Mouse (Mus musculus): ENCODE data around the gene Folr1. TPM values are rescaled to one million over a fixed set of nuclear protein-coding genes. Genes with fewer than 3 reads are reported as not detected.

Gene Folr1
- 19.3 and 28.8 TPM in 2 replicates for total RNA-seq (2014; rRNA removed)
- 78.5 and 93.8 TPM in 2 replicates for polyA plus RNA-seq (2015; fragmentation: Nextera tagmentation; extraction: Ambion mirVana)

GRCm38 (mm10) chr7:101870629-101871028, at the start of gene Folr1:
Gene Folr1, minus strand, starts transcription at chr7:101870788.
- Histone ChIP-seq H3K4me2 (ENCODE audit: low read depth, low read length) (no peak within 1 kb of the TSS), H3K36me3 (ENCODE audit: insufficient read depth, low read length) (no peaks in the 10 kb centered on the region), H3K27me3 (ENCODE audit: insufficient read depth, low read length) (no peaks in the 10 kb centered on the region), H3K27ac (no peak within 1 kb of the TSS), H3K9me3 (ENCODE audit: low read length) (no peaks in the 10 kb centered on the region), H3K4me1 (ENCODE audit: insufficient read depth, low read length) (no peaks in the 10 kb centered on the region), H3K4me3 (ENCODE audit: low read length) (no peak within 1 kb of the TSS), H3K9ac (replicated peaks; ENCODE audit: low read length) (no peak within 1 kb of the TSS)
- TF ChIP-seq CTCF (IDR thresholded peaks at IDR 0.05; ENCODE audit: low read depth), result no peak
- WGBS, result 68% methylated on average over 2 of the region's 2 CpGs
- DNase-seq (ENCODE audit: low spot score), result no peak
- ATAC-seq, result no peak

DNA sequence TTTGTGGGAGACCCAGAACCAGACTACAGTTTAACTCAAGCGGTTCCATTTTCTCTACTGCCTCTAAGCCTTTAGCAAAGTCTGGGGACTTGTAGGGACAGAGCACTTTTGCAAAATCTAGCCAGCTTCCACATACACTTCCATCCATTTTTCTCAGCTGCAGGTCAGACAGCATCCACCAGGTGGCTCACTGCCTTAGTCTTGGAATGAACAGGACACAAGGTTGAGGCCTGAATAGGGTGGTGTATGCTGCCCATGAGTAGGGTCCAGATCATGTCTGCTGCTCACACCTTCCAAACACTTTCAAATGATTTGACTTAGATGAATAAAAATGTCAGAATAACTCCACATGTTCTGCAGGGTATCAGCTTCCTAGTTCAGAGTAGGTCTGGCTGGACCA, 47.5 kb upstream of the Folr1 start:
- H3K27me3 ChIP-seq (ENCODE audit: insufficient read depth, low read length), result no peaks in the 10 kb centered on the region
- DNase-seq (ENCODE audit: low spot score), result peak; percentile 80
- no peak overlapping the region for H3K9ac ChIP-seq (replicated peaks; ENCODE audit: low read length)
- no peak overlapping the region for H3K27ac ChIP-seq
- H3K4me3 ChIP-seq (ENCODE audit: low read length), result no peak overlapping the region
- H3K4me2 ChIP-seq (ENCODE audit: low read depth, low read length), result no peak overlapping the region
- 31% methylated on average over 1 of the region's 1 CpGs for WGBS
- peak; percentile 82 for ATAC-seq
- H3K36me3 ChIP-seq (ENCODE audit: insufficient read depth, low read length), result peaks cover 4% of the 10 kb centered on the region
- peak; percentile 92 for TF ChIP-seq CTCF (IDR thresholded peaks at IDR 0.05; ENCODE audit: low read depth)
- no peaks in the 10 kb centered on the region for H3K4me1 ChIP-seq (ENCODE audit: insufficient read depth, low read length)
- no peaks in the 10 kb centered on the region for H3K9me3 ChIP-seq (ENCODE audit: low read length)

DNA sequence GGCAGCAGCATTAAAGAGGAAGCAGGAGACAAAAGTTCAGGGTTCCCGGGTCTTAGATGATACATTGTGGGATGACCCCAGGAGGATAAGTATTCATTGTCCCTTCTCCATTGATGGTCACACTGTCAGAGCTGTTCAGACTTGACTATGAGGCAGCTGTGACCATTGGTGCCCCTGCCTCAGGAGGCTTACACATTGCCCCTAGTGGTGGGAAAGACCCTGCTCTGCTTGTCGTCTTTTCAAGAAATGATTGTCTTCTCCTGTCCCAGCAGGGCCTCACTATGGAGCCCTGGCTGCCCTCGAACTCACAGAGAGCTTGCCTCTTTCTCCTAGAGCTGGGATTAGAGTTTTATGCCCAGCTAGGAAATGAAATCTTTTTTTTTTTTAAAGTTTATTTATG, 41.4 kb upstream of the Folr1 start:
- H3K9me3 ChIP-seq (ENCODE audit: low read length), result no peaks in the 10 kb centered on the region

GRCm38 (mm10) chr7:101910138-101910537, 39.5 kb upstream of the Folr1 start:
- Histone ChIP-seq H3K36me3 (ENCODE audit: insufficient read depth, low read length) (peaks cover 27% of the 10 kb centered on the region), H3K4me1 (ENCODE audit: insufficient read depth, low read length) (no peaks in the 10 kb centered on the region; the same call in 1 of the 2 replicates), H3K27me3 (ENCODE audit: insufficient read depth, low read length) (no peaks in the 10 kb centered on the region), H3K9me3 (ENCODE audit: low read length) (no peaks in the 10 kb centered on the region), H3K27ac (no peak overlapping the region), H3K4me2 (ENCODE audit: low read depth, low read length) (no peak overlapping the region), H3K9ac (replicated peaks; ENCODE audit: low read length) (no peak overlapping the region), H3K4me3 (ENCODE audit: low read length) (no peak overlapping the region)
- ATAC-seq, result no peak
- no peak for TF ChIP-seq CTCF (IDR thresholded peaks at IDR 0.05; ENCODE audit: low read depth)
- DNase-seq (ENCODE audit: low spot score), result no peak
- 83% methylated on average over 4 of the region's 4 CpGs for WGBS

More for the DNA sequence above, 41.4 kb upstream of the Folr1 start:
- WGBS, result 51% methylated on average over 3 of the region's 3 CpGs
- no peak overlapping the region for H3K4me3 ChIP-seq (ENCODE audit: low read length)
- DNase-seq (ENCODE audit: low spot score) (no peak), ATAC-seq (no peak)
- H3K9ac ChIP-seq (replicated peaks; ENCODE audit: low read length), result no peak overlapping the region
- H3K27ac ChIP-seq, result no peak overlapping the region
- no peaks in the 10 kb centered on the region for H3K27me3 ChIP-seq (ENCODE audit: insufficient read depth, low read length)
- H3K4me1 ChIP-seq (ENCODE audit: insufficient read depth, low read length), result no peaks in the 10 kb centered on the region
- TF ChIP-seq CTCF (IDR thresholded peaks at IDR 0.05; ENCODE audit: low read depth), result peak; percentile 37
- peaks cover 27% of the 10 kb centered on the region for H3K36me3 ChIP-seq (ENCODE audit: insufficient read depth, low read length)
- H3K4me2 ChIP-seq (ENCODE audit: low read depth, low read length), result no peak overlapping the region

GRCm38 (mm10) chr7:101908367-101908766, 37.8 kb upstream of the Folr1 start:
- Histone ChIP-seq H3K27ac (no peak overlapping the region), H3K4me1 (ENCODE audit: insufficient read depth, low read length) (no peaks in the 10 kb centered on the region; the same call in 1 of the 2 replicates), H3K9me3 (ENCODE audit: low read length) (no peaks in the 10 kb centered on the region), H3K4me3 (ENCODE audit: low read length) (no peak overlapping the region), H3K9ac (replicated peaks; ENCODE audit: low read length) (0 out of 2 replicates have a peak overlapping the region, but pooled peaks have one; percentile 37), H3K27me3 (ENCODE audit: insufficient read depth, low read length) (no peaks in the 10 kb centered on the region), H3K4me2 (ENCODE audit: low read depth, low read length) (no peak overlapping the region), H3K36me3 (ENCODE audit: insufficient read depth, low read length) (peaks cover 26% of the 10 kb centered on the region)
- ATAC-seq (no peak), DNase-seq (ENCODE audit: low spot score) (no peak)
- TF ChIP-seq CTCF (IDR thresholded peaks at IDR 0.05; ENCODE audit: low read depth), result no peak
- WGBS, result 84% methylated on average over 4 of the region's 4 CpGs

GRCm38 (mm10) chr7:101906696-101907095, 36.1 kb upstream of the Folr1 start:
- no peak for TF ChIP-seq CTCF (IDR thresholded peaks at IDR 0.05; ENCODE audit: low read depth)

GRCm38 (mm10) chr7:101906287-101906681, 35.7 kb upstream of the Folr1 start, which contains the start of gene Tomt:
Gene Tomt, minus strand, starts transcription at chr7:101906359.
- Histone ChIP-seq H3K36me3 (ENCODE audit: insufficient read depth, low read length) (peaks cover 14% of the 10 kb centered on the region), H3K27ac (peak within 1 kb of the TSS; percentile 93), H3K4me1 (ENCODE audit: insufficient read depth, low read length) (no peaks in the 10 kb centered on the region; the same call in 1 of the 2 replicates), H3K9me3 (ENCODE audit: low read length) (no peaks in the 10 kb centered on the region), H3K27me3 (ENCODE audit: insufficient read depth, low read length) (no peaks in the 10 kb centered on the region), H3K4me2 (ENCODE audit: low read depth, low read length) (peak within 1 kb of the TSS; percentile 66), H3K4me3 (ENCODE audit: low read length) (peak within 1 kb of the TSS; percentile 78), H3K9ac (replicated peaks; ENCODE audit: low read length) (peak within 1 kb of the TSS; percentile 76)
- WGBS, result 21% methylated on average over 11 of the region's 11 CpGs
- ATAC-seq (no peak), DNase-seq (ENCODE audit: low spot score) (no peak)
- TF ChIP-seq CTCF (IDR thresholded peaks at IDR 0.05; ENCODE audit: low read depth), result no peak

More at GRCm38 (mm10) chr7:101906696-101907095, 36.1 kb upstream of the Folr1 start:
- DNase-seq (ENCODE audit: low spot score) (no peak), ATAC-seq (no peak)
- Histone ChIP-seq H3K36me3 (ENCODE audit: insufficient read depth, low read length) (peaks cover 14% of the 10 kb centered on the region), H3K27me3 (ENCODE audit: insufficient read depth, low read length) (no peaks in the 10 kb centered on the region), H3K4me2 (ENCODE audit: low read depth, low read length) (peak overlapping the region; percentile 66), H3K4me1 (ENCODE audit: insufficient read depth, low read length) (no peaks in the 10 kb centered on the region; the same call in 1 of the 2 replicates), H3K9ac (replicated peaks; ENCODE audit: low read length) (peak overlapping the region; percentile 76), H3K27ac (peak overlapping the region; percentile 93; the same call in 1 of the 2 replicates), H3K9me3 (ENCODE audit: low read length) (no peaks in the 10 kb centered on the region), H3K4me3 (ENCODE audit: low read length) (peak overlapping the region; percentile 78)
- 74% methylated on average over 8 of the region's 8 CpGs for WGBS
